Mouse (Mus musculus) 416B (cell line): ENCODE measurements around the gene Wnt3a.
A peak's percentile ranks its signal among the peaks of the same experiment; 100 is the strongest.

Experiments used
- DNase-seq: peaks from one replicate; pipeline ENCODE4 v3.0.0; 2011; ENCODE audit warnings: low read depth

Wnt3a gene

GRCm38 (mm10) chr11:59290702-59291303, at the start of gene Wnt3a:
Wnt3a (minus strand) TSS chr11:59290752.
- DNase-seq = no peak

GRCm38 (mm10) chr11:59338736-59339120, 48.2 kb upstream of the Wnt3a start:
- DNase-seq = no peak

DNA sequence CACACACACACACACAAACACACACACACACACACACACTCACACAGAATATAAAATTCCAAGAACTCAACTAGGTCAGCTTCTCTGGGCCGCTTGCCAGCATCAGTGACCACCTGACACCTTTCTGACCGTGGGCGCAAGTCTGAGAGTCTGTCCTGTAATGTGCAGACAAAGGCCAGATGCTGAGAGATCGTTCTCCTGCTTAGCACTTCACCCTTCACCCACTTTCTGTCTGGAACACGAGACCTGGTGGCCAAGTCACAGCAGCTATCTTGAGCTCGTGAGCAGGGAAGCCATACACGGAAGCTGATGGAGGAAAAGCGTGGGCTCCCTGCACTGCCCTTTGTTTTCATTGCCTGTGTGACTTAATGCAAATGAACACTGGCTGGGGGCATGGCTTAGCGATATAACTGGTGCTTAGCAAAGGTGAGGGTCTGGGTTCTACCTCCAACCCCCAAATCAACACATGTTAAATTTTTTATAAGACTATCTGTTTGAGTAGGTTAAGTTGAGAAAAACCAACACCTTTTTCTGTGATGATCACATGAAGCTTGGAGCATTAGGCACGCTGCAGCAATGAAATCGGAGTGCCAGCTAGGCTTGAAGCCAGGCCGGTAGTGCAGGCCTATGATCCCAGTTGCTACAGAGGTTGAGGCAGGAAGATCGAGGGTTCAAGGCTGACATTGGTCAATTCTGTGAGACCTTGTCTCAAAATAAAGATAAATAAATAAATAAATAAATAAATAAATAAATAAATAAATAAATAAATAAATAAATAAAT, 47.6 kb upstream of the Wnt3a start:
- no peak for DNase-seq

DNA sequence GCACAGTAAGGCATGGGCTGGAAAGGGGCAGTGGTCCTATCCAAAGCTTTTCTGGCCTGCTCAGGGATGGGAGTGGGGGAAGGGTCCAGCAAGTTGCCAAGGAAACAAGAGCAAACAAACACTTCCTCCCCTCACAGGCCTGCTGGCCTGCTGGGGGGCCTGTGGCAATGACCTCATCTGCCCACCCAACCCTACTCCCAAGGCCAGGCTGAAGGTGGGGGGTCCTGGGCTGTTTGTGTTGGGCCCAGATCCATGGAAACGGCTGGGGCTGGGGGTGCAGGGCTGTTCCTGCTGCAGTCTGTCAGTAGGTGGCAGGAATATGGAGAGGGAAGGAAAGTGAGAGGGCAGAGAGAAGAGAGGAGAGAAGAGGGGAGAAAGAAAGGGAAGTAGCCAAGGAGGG, 45.8 kb upstream of the Wnt3a start:
- no peak for DNase-seq

- DNase-seq = no peak
Observed at GRCm38 (mm10) chr11:59335942-59336341, 45.4 kb upstream of the Wnt3a start.

DNA sequence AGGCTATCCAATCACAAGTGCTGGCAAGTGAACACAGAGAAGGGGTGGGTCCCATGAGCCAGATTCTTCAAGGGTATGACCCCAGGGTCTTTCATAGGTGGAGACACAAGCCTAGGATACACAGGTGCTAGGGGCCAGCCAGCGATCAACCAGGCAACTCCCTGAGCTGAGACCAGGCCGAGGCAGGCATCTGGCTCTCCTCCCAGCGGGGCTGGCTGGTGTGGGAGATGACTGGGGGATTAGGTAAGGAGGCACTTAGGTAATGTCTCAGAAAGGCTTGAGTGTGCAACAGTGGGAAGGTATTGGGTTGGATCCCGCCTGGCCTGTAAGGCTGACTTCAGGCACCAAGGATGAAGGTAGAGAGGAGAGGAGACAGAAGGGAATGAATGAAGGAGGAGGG, 44.6 kb upstream of the Wnt3a start:
- DNase-seq = no peak

DNA sequence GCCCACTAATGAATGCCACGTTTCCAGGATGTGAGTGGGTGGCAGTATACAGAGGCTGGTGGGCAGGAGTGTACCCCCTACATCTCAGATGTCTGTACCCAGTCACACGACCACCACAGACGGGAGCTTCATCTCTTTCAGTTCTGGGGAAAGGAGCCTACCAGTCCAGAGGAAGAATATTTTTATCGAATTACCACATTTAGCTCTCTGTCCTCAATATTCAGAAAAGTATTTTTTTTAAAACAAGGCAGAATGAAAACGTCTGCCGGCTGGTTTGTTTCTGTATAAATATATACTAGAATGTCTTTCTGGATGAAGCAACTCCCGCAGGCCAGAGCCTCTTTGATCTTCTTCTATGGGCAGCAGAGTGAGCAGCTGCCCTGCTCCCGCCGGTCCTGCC, 42.4 kb upstream of the Wnt3a start:
- DNase-seq = no peak

DNA sequence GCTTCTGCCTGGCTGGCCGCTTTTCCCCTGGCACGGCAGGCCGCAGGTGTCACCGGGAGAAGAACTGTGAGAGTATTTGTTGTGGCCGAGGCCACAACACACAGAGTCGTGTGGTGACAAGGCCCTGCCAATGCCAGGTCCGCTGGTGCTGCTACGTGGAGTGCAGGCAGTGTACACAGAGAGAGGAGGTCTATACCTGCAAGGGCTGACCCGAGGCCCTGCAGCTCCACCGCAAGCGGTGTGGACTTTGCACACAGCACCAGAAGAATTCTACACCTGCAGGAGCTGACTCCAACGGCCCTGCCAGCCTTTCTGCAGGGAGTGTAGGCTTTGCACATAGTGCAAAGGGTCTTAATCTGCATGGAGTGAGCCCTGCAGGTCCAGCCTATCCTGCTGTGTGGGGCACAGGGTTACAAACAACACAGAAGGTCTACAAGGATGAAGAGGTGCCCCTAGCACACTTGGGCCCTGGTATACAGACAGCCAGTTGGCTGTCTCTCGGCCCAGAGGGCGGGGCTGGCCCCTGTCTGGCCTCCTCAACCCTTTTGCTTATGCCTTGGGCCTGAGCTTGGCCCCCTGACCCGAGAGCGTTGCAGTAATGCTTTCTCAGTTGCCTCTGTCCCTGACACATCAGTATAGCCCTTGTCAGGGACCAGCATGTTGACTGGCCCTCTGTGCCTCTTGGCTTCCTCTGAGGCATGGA, 40.8 kb upstream of the Wnt3a start:
- DNase-seq = no peak

GRCm38 (mm10) chr11:59330560-59330959, 40.0 kb upstream of the Wnt3a start:
- peak; percentile 61 for DNase-seq

- DNase-seq = no peak
Observed at GRCm38 (mm10) chr11:59329616-59330015, 39.1 kb upstream of the Wnt3a start.

- no peak for DNase-seq
Observed at GRCm38 (mm10) chr11:59327625-59328024, 37.1 kb upstream of the Wnt3a start.

- DNase-seq = no peak
Observed at GRCm38 (mm10) chr11:59324777-59325176, 34.2 kb upstream of the Wnt3a start.

DNA sequence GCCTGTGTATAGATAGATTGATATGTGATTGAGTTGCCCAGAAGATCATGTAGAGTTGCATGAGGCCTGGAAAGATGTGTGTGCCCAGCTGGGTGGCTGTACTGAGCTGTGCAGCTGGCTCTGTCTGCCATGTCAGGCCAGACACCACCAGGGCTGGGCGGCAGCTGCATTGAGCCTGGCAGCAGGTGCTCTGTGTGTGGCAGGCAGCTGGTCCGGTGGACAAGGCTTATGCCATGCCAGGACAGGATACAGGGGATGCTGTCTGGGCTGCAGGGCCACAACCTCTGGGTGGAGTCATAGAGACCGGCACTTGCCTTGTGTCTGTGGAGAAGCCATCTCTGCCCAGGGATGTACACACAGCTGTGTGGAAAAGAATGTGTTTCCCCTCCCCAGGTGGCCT, 32.4 kb upstream of the Wnt3a start:
- no peak for DNase-seq

- no peak for DNase-seq
Observed at GRCm38 (mm10) chr11:59316517-59316916, 26.0 kb upstream of the Wnt3a start.

DNA sequence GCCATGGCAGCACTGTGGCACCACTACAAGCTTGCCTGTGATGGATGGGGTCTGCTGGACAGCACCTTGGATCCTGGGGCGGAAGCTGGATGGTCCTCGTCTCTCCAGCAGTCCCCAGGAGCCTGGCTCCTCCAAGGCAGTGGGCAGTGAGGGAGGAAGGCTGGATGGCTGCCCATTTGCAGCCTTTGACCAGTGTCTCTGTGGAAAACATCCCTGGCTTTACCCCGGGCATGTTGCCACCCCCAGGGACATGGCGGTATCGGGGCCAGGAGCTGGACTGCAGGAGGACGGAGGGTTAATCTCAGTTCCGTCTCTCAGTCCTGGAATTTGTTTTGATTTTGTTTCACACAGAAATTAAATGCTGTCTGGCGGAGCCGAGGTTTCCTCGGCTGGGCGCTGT, 23.4 kb upstream of the Wnt3a start:
- DNase-seq = no peak

DNA sequence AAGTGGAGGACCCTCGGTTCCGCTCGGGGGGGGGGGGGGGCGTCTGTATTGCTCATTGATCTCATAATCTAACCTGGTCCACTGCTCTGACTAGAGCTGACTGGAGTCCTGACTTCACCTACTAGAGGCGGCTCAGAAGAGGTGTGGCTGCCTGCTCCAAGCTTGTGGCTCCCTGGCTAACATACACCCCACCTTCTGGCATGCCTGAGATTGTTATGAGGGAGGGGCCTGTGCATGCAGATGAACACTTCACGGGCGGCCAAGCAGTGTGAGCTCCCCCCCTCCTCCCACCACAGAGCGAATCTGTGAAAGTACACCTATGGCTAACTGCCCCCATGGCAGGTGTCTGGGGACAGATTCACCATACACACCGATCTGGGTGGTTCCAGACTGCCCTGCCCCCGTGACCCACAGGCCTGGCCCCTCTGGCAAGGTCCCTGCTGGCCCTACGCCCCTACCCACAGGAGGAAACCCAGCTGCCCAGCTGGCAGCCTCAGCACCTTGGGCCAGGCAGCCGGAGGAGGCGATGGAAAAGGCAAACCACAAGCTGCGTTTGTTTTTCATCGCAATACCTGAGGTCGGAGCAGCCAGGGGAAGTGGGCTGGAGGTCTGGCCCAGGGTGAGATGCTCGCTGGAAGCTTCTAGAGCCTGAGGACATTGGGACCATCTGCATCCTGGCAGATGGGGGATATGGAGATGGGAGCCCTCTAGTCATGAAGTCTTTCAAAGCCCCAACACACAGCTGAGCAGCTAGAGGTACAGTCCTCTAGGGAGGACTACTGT, 22.7 kb upstream of the Wnt3a start:
- DNase-seq = peak; percentile 27

DNA sequence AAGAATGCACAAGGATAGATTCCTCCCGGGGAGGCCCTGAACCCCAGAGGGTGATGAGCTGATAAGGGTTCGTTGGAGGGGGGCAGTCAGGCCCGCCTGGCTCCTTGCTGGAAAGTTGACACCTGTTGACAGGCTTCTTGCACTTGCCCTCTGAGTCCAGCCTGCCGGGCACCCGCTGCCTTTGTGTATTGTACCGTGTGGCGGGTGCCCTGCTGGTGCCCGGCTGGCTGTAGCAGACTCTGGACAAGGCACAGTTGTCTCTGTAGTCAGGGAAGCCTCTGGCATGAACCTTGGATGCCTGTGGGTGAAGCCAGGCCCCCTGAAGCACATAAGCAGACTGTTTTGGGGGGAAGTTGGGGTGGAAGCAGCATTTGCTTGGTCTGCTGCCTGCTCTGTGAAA, 21.9 kb upstream of the Wnt3a start:
- no peak for DNase-seq

- DNase-seq = no peak
Observed at GRCm38 (mm10) chr11:59312060-59312459, 21.5 kb upstream of the Wnt3a start.

- no peak for DNase-seq
Observed at GRCm38 (mm10) chr11:59309976-59310375, 19.4 kb upstream of the Wnt3a start.

GRCm38 (mm10) chr11:59309106-59309805, 18.7 kb upstream of the Wnt3a start:
- DNase-seq = no peak

DNA sequence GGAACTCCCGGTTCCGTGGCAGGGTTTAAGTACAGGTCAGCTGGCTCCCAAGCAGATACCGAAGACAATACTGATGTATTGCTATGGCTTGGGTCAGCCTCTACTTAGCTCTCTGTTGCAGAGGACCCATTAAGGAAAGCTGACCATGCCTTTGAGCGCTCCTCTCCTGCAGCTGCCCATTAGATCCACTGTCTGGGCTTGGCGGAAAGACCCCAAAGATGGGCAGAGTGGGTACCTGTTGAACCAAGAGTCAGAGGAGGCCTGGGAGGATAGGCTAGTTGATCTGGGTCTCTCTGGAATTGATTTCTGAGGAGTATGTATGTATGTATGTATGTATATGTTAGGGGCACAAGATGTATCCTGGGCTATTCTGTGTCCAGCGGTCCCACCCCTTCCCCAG, 18.1 kb upstream of the Wnt3a start:
- DNase-seq = no peak

GRCm38 (mm10) chr11:59308164-59308542, 17.6 kb upstream of the Wnt3a start:
- DNase-seq = peak; percentile 77
